Mouse (Mus musculus) embryonic facial prominence, embryonic 11.5 days (tissue): Measurements from ENCODE around the gene Arpc5. TPM values are rescaled to one million over a fixed set of nuclear protein-coding genes. Genes with fewer than 3 reads are reported as not detected.
"Not testable (repeated sequence)": the region's sequence is repeated elsewhere in the genome, so short reads cannot be mapped to it uniquely, and the experiment has no call there.

Experiments used
- ATAC-seq: fragments of 200-750 bp; cut with Nextera tagmentation; replicated peaks from 2 replicates; pipeline ENCODE4 v1.8.0; 2017; ENCODE audit warnings: low read depth; ENCODE audit not compliant: insufficient number of reproducible peaks, low FRiP score, low TSS enrichment
- DNase-seq: peaks from one replicate; pipeline ENCODE4 v3.0.0-alpha.2; 2015; ENCODE audit warnings: low spot score
- H3K27ac ChIP-seq: fragments of 300-500 bp; sonication (generic); replicated peaks from 2 replicates; pipeline ENCODE4 v1.5.1; 2014; ENCODE audit warnings: mild to moderate bottlenecking, low read depth, low read length, control low read depth
- H3K27me3 ChIP-seq: fragments of 300-500 bp; sonication (generic); 2 replicates; pipeline ENCODE4 v1.6.1; 2014; ENCODE audit warnings: mild to moderate bottlenecking, low read length, moderate library complexity, mixed read lengths; ENCODE audit not compliant: control insufficient read depth, insufficient read depth
- H3K36me3 ChIP-seq: fragments of 300-500 bp; sonication (generic); replicated peaks from 2 replicates; pipeline ENCODE4 v1.6.1; 2014; ENCODE audit warnings: low read depth, mild to moderate bottlenecking, low read length, moderate library complexity, mixed read lengths; ENCODE audit not compliant: control insufficient read depth, insufficient read depth
- H3K4me1 ChIP-seq: fragments of 300-500 bp; sonication (generic); 2 replicates; pipeline ENCODE4 v1.6.1; 2014; ENCODE audit warnings: low read length, mixed read lengths; ENCODE audit not compliant: control insufficient read depth, insufficient read depth
- H3K4me2 ChIP-seq: fragments of 300-500 bp; sonication (generic); 2 replicates; pipeline ENCODE4 v1.6.1; 2014; ENCODE audit warnings: low read depth, mild to moderate bottlenecking, control low read depth, low read length, moderate library complexity
- H3K4me3 ChIP-seq: fragments of 300-500 bp; sonication (generic); 2 replicates; pipeline ENCODE4 v1.5.1; 2014; ENCODE audit warnings: low read depth, low read length, control low read depth
- H3K9ac ChIP-seq: fragments of 300-500 bp; sonication (generic); replicated peaks from 2 replicates; pipeline ENCODE4 v1.6.1; 2014; ENCODE audit warnings: mild to moderate bottlenecking, control low read depth, low read length
- H3K9me3 ChIP-seq: fragments of 300-500 bp; sonication (generic); replicated peaks from 2 replicates; pipeline ENCODE4 v1.6.1; 2016; ENCODE audit warnings: mild to moderate bottlenecking, low read length, inconsistent platforms, mixed read lengths; ENCODE audit not compliant: control insufficient read depth
- WGBS: fragments of 180-500 bp; shearing (Covaris S2); extraction: QIAGEN DNeasy Blood & Tissue Kit; methylation state at CpG from one replicate; pipeline ENCODE4 v1.1.7; 2014; 5-methylcytosine and 5-hydroxymethylcytosine counted together
- polyA plus RNA-seq: library from polyadenylated mRNA; unstranded; fragments of >200 nt; fragmentation: Nextera tagmentation; extraction: Ambion mirVana; gene quantifications from 2 replicates; pipeline ENCODE4 v1.2.1, GENCODE M21; 2014

Gene Arpc5
- polyA plus RNA-seq, 1 experiment from 2014 or later, result 255 TPM

- peak overlapping the region; percentile 62 for H3K27ac ChIP-seq
- H3K27me3 ChIP-seq, result no peaks in the 10 kb centered on the region
- no peaks in the 10 kb centered on the region for H3K9me3 ChIP-seq
- H3K9ac ChIP-seq, result peak overlapping the region; percentile 93
- peak; percentile 68 for ATAC-seq
- H3K4me2 ChIP-seq, result peak overlapping the region; percentile 83
- no peaks in the 10 kb centered on the region for H3K36me3 ChIP-seq
- peak; percentile 20 for DNase-seq
- under 1% methylated on average over 60 of the region's 60 CpGs for WGBS
- H3K4me1 ChIP-seq, result no peaks in the 10 kb centered on the region
- peak overlapping the region; percentile 98 for H3K4me3 ChIP-seq
Measured at GRCm38 (mm10) chr1:152766804-152767748, 734 bp downstream of the Arpc5 start.

- Histone ChIP-seq H3K36me3 (no peaks in the 10 kb centered on the region; the same call in 1 of the 2 replicates), H3K4me1 (no peaks in the 10 kb centered on the region), H3K27me3 (no peaks in the 10 kb centered on the region), H3K27ac (no peak overlapping the region), H3K4me3 (no peak overlapping the region), H3K9ac (no peak overlapping the region), H3K9me3 (no peaks in the 10 kb centered on the region), H3K4me2 (no peak overlapping the region)
- ATAC-seq, result no peak
- DNase-seq, result peak; percentile 93
- WGBS, result 8% methylated on average over 5 of the region's 5 CpGs
Measured at GRCm38 (mm10) chr1:152767749-152768488, 1.6 kb downstream of the Arpc5 start.

DNA sequence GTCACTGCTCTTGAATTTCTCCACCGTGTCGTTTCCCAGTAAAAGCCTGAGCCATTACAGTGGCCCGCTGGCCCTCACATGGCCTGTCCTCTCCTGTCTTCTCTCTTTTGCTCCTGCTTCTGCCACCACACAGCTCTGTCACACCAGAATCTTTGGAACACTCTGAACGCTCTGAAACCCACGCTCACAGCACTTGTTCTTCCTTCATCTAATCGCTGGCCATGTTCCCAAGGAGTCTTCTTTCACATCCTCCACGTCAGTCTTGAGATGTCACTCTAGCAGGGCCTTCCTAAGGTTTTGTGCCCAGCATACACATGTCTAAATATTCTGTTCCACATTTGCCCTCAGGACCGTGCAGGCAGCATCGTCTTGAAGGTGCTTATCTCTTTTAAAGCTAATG, 4.7 kb downstream of the Arpc5 start:
- no peak overlapping the region for H3K4me3 ChIP-seq
- H3K9me3 ChIP-seq, result no peaks in the 10 kb centered on the region
- H3K36me3 ChIP-seq, result no peaks in the 10 kb centered on the region; the same call in 1 of the 2 replicates
- ATAC-seq, result no peak
- no peak for DNase-seq
- H3K4me1 ChIP-seq, result no peaks in the 10 kb centered on the region
- WGBS, result 91% methylated on average over 9 of the region's 9 CpGs
- H3K9ac ChIP-seq, result no peak overlapping the region
- no peaks in the 10 kb centered on the region for H3K27me3 ChIP-seq
- H3K27ac ChIP-seq, result no peak overlapping the region
- no peak overlapping the region for H3K4me2 ChIP-seq

DNA sequence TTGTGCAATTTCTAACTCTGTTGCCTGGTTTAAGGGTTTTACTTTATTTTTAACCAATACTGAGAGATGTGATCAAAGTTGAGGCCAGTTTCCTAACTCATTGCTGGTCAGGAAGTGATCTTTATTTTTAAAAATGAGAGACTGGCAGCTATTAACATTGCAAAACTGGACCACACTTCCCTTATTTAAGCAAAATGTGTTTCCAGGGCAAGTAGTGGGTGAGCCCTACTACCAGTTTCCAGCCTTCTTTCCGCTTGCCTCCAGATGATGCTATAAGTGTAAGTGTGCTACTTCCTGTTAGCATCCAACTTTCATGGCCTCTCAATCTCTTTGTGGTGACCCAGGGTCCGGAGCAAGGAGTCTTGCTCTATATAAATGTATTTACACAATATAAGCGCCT, 8.3 kb downstream of the Arpc5 start:
- WGBS, result 96% methylated on average over 3 of the region's 3 CpGs

GRCm38 (mm10) chr1:152779071-152779737, 12.9 kb downstream of the Arpc5 start:
- Histone ChIP-seq H3K36me3 (no peaks in the 10 kb centered on the region), H3K9me3 (no peaks in the 10 kb centered on the region), H3K27ac (no peak overlapping the region), H3K4me1 (no peaks in the 10 kb centered on the region), H3K9ac (no peak overlapping the region), H3K27me3 (no peaks in the 10 kb centered on the region), H3K4me2 (no peak overlapping the region), H3K4me3 (no peak overlapping the region)
- DNase-seq (peak; percentile 67), ATAC-seq (peak; percentile 72; the same call in 1 of the 2 replicates)
- 39% methylated on average over 10 of the region's 10 CpGs for WGBS

More for the DNA sequence above, 8.3 kb downstream of the Arpc5 start:
- not testable (repeated sequence) for H3K27me3 ChIP-seq, H3K4me1 ChIP-seq, H3K9me3 ChIP-seq, H3K4me2 ChIP-seq, DNase-seq, H3K9ac ChIP-seq, H3K36me3 ChIP-seq, H3K4me3 ChIP-seq, H3K27ac ChIP-seq, ATAC-seq

DNA sequence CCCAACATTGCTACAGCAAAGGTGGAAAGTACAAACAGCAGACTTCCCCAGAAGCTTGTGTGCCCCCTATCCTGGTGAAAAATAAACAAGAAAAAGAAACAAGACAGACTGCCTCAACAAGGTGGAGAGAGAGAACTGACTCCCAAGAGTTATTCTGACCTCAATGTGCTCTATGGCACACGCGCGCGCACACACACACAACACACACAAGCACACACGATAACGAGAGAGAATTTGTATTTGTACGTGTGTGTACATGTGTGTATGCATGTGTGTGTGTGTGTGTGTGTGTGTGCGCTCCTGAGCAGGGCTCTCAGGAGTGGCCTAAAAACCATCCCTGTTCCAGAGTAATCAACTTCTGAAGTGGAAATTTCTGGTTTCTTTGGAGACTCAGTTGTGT, 18.3 kb downstream of the Arpc5 start:
- H3K9ac ChIP-seq, result no peak overlapping the region
- H3K9me3 ChIP-seq, result no peaks in the 10 kb centered on the region
- H3K4me2 ChIP-seq, result no peak overlapping the region
- no peaks in the 10 kb centered on the region for H3K4me1 ChIP-seq
- DNase-seq, result no peak
- no peak overlapping the region for H3K4me3 ChIP-seq
- H3K27me3 ChIP-seq, result no peaks in the 10 kb centered on the region
- H3K27ac ChIP-seq, result no peak overlapping the region
- H3K36me3 ChIP-seq, result no peaks in the 10 kb centered on the region
- 95% methylated on average over 8 of the region's 8 CpGs for WGBS
- no peak for ATAC-seq

GRCm38 (mm10) chr1:152785446-152785845, 19.1 kb downstream of the Arpc5 start:
- H3K4me3 ChIP-seq, result not testable (repeated sequence)

More at GRCm38 (mm10) chr1:152785446-152785845, 19.1 kb downstream of the Arpc5 start:
- not testable (repeated sequence) for H3K27ac ChIP-seq, H3K9ac ChIP-seq, H3K36me3 ChIP-seq, DNase-seq, H3K4me2 ChIP-seq, H3K4me1 ChIP-seq, H3K27me3 ChIP-seq, H3K9me3 ChIP-seq, ATAC-seq
- WGBS, result 89% methylated on average over 3 of the region's 3 CpGs
